Mouse (Mus musculus) bone marrow, adult 2 months (tissue): ENCODE results near the gene Fam126a. TPM values are rescaled to one million over a fixed set of nuclear protein-coding genes. Genes with fewer than 3 reads are reported as not detected.

ENCODE experiments used
- H3K27ac ChIP-seq: fragments of 200-500 bp; 2 replicates; pipeline ENCODE4 v1.5.1; 2012; ENCODE audit warnings: low read depth, mild to moderate bottlenecking, control low read depth, inconsistent platforms, low read length; ENCODE audit not compliant: control insufficient read depth, poor library complexity, insufficient read depth
- H3K4me1 ChIP-seq: fragments of 200-500 bp; 2 replicates; pipeline ENCODE4 v1.6.1; 2011; ENCODE audit warnings: low read length; ENCODE audit not compliant: control insufficient read depth, insufficient read depth
- H3K4me3 ChIP-seq: fragments of 200-500 bp; replicated peaks from 2 replicates; pipeline ENCODE3; 2011; ENCODE audit warnings: mild to moderate bottlenecking, low read depth, low read length, control low read depth; ENCODE audit not compliant: control insufficient read depth
- CTCF ChIP-seq: fragments of 200-500 bp; IDR thresholded peaks from 2 replicates; pipeline ENCODE4 v1.5.1; 2011; ENCODE audit warnings: low read length, control low read depth; ENCODE audit not compliant: control insufficient read depth, insufficient read depth
- POLR2A ChIP-seq: fragments of 200-500 bp; IDR thresholded peaks from 2 replicates; pipeline ENCODE4 v1.6.1; 2011; ENCODE audit warnings: low read depth, mild to moderate bottlenecking, control low read depth, low read length, borderline replicate concordance; ENCODE audit not compliant: control insufficient read depth
- WGBS: fragments of 180-500 bp; shearing (Covaris S2); methylation state at CpG from one replicate; pipeline ENCODE4 v1.1.7; 2018; 5-methylcytosine and 5-hydroxymethylcytosine counted together
- polyA plus RNA-seq: library from polyadenylated mRNA; stranded (reverse); fragments of >200 nt; gene quantifications from 2 replicates; pipeline ENCODE4 v1.2.4, GENCODE M21; 2011; ENCODE audit warnings: low replicate concordance; ENCODE audit not compliant: missing spikeins, insufficient read depth, insufficient read length

Fam126a gene
- polyA plus RNA-seq: 66.5 and 72.3 TPM in 2 replicates

- H3K4me3 ChIP-seq: peak within 1 kb of the TSS; percentile 88
- WGBS: under 1% methylated on average over 16 of the region's 16 CpGs
- peak within 1 kb of the TSS; percentile 95 for H3K27ac ChIP-seq
- TF ChIP-seq CTCF (no peak), POLR2A (peak; percentile 98)
- H3K4me1 ChIP-seq: peaks cover 2% of the 10 kb centered on the region; the same call in 1 of the 2 replicates
Observed at GRCm38 (mm10) chr5:24030579-24030969, at the start of gene Fam126a. TSS of gene Fam126a (minus strand) at chr5:24030690.

DNA sequence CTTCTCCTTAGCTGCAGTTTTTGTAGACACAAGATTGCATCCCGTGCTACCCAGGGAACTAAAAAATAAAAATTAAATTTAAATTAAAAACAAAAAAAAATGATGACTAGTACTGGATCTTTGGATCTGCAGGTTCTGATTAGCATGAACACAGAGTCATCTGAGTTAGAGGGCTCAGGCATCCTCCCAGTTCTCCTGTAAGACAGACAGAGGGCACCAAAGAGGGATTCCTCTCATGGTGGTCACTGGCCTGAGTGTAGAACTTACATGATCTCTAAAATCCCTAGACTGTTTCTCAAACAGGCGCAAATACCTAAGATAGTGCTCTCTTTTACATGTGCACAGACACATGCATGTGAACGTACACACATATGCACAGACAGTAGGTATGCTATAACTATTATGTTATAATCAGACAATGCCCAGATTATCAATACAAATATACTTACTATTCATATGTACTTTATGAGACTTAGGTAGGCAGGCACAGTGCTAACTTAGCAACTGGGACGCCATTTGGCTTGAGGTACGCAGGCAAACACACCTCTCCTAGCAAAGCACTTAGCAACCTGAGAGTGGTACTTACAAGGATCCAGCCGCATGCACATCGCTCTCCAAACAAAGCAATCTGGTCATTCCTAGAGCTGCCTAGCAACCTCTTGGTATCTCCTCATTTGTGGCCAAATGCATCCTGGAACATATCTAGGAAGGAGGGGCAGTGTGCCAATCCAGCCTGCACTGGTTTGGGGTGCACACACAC, 48.1 kb upstream of the Fam126a start:
- no peak overlapping the region for H3K27ac ChIP-seq
- 82% methylated on average over 7 of the region's 7 CpGs for WGBS
- H3K4me3 ChIP-seq: no peak overlapping the region
- H3K4me1 ChIP-seq: no peaks in the 10 kb centered on the region
- TF ChIP-seq CTCF: no peak
- TF ChIP-seq POLR2A: no peak

- TF ChIP-seq POLR2A (no peak), CTCF (no peak)
- WGBS: 16% methylated on average over 7 of the region's 7 CpGs
- H3K27ac ChIP-seq: no peak overlapping the region
- no peaks in the 10 kb centered on the region for H3K4me1 ChIP-seq
- H3K4me3 ChIP-seq: no peak overlapping the region
Observed at GRCm38 (mm10) chr5:24077739-24078306, 47.3 kb upstream of the Fam126a start.

DNA sequence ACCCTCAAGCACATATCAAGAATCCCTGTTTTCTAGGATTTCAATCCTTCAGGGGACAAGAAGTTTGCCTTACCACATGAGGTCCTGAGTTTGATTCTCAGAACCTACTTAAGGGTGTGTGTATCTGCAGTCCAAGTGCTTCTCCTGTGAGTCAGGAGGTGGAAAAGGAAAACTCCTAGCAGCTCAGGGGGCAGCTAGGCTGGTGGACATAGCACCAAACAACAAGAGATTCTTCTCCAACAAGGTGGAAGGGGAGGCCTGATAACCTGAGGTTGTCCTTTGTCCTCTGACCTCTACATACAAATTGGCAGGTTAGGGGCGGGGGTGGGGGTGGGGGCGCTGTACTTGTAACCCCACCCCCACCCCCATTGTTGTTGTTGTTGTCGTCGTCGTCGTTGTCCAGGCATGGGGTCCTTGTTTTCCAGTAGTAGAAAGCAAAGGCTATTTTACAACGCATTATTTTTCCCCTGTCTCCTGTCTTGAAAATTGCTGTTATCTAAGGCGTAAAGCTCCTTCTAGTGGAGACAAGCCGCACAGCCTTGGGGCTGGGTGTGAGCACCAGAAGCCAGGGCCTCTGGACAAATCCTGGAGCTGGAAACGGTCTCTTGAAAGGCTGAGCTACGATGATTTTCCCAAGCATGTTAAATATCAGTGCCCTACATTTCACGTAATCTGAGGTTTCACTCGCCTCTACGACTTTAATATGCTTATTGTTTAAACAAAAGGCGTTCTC, 46.7 kb upstream of the Fam126a start:
- TF ChIP-seq CTCF (peak; percentile 55), POLR2A (no peak)
- Histone ChIP-seq H3K4me3 (peak overlapping the region; percentile 47), H3K27ac (no peak overlapping the region), H3K4me1 (no peaks in the 10 kb centered on the region)
- 6% methylated on average over 14 of the region's 15 CpGs for WGBS

DNA sequence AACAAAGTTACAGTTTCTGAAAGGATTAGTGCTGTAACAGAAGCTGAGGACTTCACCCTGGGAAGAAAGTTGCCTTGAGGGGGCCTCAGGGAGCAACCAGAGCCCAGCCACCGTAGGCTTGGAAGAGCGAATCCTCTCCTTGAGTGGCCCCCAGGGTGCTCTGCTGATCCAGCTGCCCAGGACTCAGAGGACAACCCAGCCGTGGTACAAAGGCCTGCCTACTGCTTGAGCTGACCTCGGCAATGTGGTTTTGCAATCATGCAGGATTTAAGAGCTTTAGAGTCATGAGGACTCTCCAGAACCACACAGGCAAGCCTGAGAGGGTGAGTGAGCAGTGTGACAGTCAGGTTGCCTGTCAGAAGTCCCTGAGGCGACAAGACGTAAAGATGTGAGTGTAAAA, 41.5 kb upstream of the Fam126a start:
- Histone ChIP-seq H3K27ac (no peak overlapping the region), H3K4me3 (no peak overlapping the region), H3K4me1 (no peaks in the 10 kb centered on the region)
- TF ChIP-seq POLR2A (no peak), CTCF (no peak)
- WGBS: 74% methylated on average over 6 of the region's 6 CpGs

- TF ChIP-seq CTCF (no peak), POLR2A (no peak)
- H3K4me3 ChIP-seq: no peak overlapping the region
- no peak overlapping the region for H3K27ac ChIP-seq
- no peaks in the 10 kb centered on the region for H3K4me1 ChIP-seq
- WGBS: 71% methylated on average over 6 of the region's 6 CpGs
Observed at GRCm38 (mm10) chr5:24068955-24069354, 38.5 kb upstream of the Fam126a start.

- TF ChIP-seq POLR2A: no peak
- no peak for TF ChIP-seq CTCF
- no peak overlapping the region for H3K4me3 ChIP-seq
- H3K4me1 ChIP-seq: no peaks in the 10 kb centered on the region; the same call in 1 of the 2 replicates
- no peak overlapping the region for H3K27ac ChIP-seq
- 73% methylated on average over 4 of the region's 4 CpGs for WGBS
Observed at GRCm38 (mm10) chr5:24063545-24063944, 33.1 kb upstream of the Fam126a start.

GRCm38 (mm10) chr5:24063034-24063433, 32.5 kb upstream of the Fam126a start:
- no peaks in the 10 kb centered on the region; the same call in 1 of the 2 replicates for H3K4me1 ChIP-seq
- no peak for TF ChIP-seq POLR2A
- WGBS: 88% methylated on average over 6 of the region's 6 CpGs
- no peak overlapping the region for H3K4me3 ChIP-seq
- no peak overlapping the region for H3K27ac ChIP-seq
